Mouse (Mus musculus) intestine, embryonic 15.5 days (tissue): Measurements from ENCODE around the gene B3glct. TPM values are rescaled to one million over a fixed set of nuclear protein-coding genes. Genes with fewer than 3 reads are reported as not detected.

Experiments
- ATAC-seq: fragments of 200-750 bp; cut with Nextera tagmentation; 2 replicates; pipeline ENCODE4 v1.8.0; 2017; ENCODE audit warnings: moderate TSS enrichment, moderate library complexity
- H3K27ac ChIP-seq: fragments of 300-500 bp; sonication (generic); 2 replicates; pipeline ENCODE4 v1.5.1; 2015; ENCODE audit warnings: mild to moderate bottlenecking, inconsistent platforms
- H3K27me3 ChIP-seq: fragments of 300-500 bp; sonication (generic); replicated peaks from 2 replicates; pipeline ENCODE4 v1.6.1; 2015; ENCODE audit warnings: inconsistent platforms
- H3K36me3 ChIP-seq: fragments of 300-500 bp; sonication (generic); 2 replicates; pipeline ENCODE4 v1.6.1; 2015; ENCODE audit warnings: inconsistent platforms
- H3K4me1 ChIP-seq: fragments of 300-500 bp; sonication (generic); replicated peaks from 2 replicates; pipeline ENCODE4 v1.6.1; 2015; ENCODE audit warnings: inconsistent platforms
- H3K4me2 ChIP-seq: fragments of 300-500 bp; sonication (generic); replicated peaks from 2 replicates; pipeline ENCODE4 v1.6.1; 2015; ENCODE audit warnings: mild to moderate bottlenecking, inconsistent platforms
- H3K4me3 ChIP-seq: fragments of 300-500 bp; sonication (generic); replicated peaks from 2 replicates; pipeline ENCODE4 v1.5.1; 2015; ENCODE audit warnings: inconsistent platforms
- H3K9ac ChIP-seq: fragments of 300-500 bp; sonication (generic); 2 replicates; pipeline ENCODE4 v1.6.1; 2015; ENCODE audit warnings: inconsistent platforms
- H3K9me3 ChIP-seq: fragments of 300-500 bp; sonication (generic); 2 replicates; pipeline ENCODE4 v1.6.1; 2016; ENCODE audit warnings: inconsistent platforms
- WGBS: fragments of 180-500 bp; shearing (Covaris S2); methylation state at CpG from one replicate; pipeline ENCODE4 v1.1.7; 2015; 5-methylcytosine and 5-hydroxymethylcytosine counted together
- polyA plus RNA-seq: library from polyadenylated mRNA; unstranded; fragments of >200 nt; fragmentation: Nextera tagmentation; extraction: Ambion mirVana; gene quantifications from 2 replicates; pipeline ENCODE4 v1.2.1, GENCODE M21; 2015

B3glct gene
- polyA plus RNA-seq: 11.2 and 12.3 TPM in 2 replicates

DNA sequence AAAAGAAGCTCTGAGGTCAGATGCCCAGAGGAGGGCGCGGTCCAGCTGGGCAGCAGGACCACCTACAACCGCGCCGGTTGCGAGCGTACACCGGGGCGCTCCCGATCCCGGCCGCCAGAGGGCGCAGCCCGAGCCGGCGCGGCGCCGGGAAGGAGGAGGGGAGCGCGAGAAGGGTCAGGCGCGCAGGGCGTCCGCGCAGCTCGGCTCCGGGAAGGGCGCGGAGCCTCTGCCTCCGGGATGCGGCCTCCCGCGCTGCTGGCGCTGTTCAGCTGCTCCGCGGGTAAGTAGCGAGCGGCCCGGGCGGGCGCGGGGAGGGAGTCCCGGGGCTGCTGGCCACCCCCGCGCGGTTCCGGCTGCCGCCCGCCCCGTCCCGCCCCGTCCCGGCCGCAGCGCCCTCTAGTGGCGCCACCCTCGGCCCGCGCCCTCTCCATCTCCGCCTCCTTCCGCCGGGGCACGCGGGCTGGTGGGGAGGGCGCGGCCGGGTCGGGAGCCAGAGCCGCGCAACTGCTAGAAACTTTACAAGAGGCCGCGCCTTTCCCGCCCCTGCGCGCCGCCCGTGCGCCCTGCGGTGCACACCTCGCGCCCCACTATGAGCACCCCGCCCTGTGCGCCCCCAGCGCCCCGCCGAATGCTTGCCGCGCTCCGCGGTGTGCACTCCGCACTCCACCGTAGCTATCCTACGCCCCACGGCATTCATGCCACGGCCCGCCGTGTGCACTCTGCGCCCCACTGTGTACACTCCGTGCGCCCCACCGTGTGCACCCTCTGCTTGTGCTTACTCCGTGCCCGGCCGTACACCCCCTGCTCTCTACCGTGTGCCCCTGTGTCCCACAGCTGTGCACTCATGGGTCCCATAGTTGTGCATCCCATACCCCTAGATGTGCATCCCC lies at the start of gene B3glct:
TSS of gene B3glct (plus strand) at position 131 of the 890 bp plus-strand sequence.
- peak; percentile 99 for ATAC-seq
- peak within 1 kb of the TSS; percentile 97 for H3K4me2 ChIP-seq
- under 1% methylated on average over 65 of the region's 106 CpGs for WGBS

DNA sequence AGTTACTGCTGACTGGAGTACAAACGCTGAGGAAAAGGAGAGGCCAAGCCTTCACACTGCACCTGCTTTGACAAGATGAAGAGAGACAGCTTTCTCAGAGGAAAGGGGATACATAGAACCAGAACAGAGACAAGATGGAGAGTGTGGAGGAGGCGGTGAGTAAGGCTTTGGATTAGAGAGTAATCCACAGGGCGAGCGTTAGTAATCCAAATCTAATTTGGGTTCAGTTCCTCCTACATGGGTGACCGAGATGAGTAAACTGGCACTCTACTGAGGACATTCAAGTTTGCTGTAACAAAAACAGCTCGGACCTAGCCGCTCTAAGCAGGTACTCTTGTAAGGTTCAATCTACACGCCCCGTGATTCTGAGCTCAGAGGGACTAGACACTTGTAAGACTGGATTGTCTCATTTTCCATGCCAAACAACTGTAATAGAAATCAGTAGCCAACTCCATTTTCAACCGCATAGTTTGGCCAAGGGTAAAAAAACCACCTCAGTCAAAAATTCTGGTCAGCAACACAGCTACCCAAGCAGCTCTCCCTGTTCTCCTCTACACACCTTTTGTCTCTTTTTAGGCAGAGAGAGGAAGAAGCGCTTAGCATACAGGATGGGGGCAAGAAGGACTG lies 43.5 kb upstream of the B3glct start:
- Histone ChIP-seq H3K4me3 (peak overlapping the region; percentile 65), H3K27me3 (no peaks in the 10 kb centered on the region), H3K27ac (no peak overlapping the region), H3K4me2 (peak overlapping the region; percentile 63), H3K36me3 (peaks cover 16% of the 10 kb centered on the region; the same call in 1 of the 2 replicates), H3K9me3 (no peaks in the 10 kb centered on the region), H3K4me1 (peaks cover 8% of the 10 kb centered on the region; the same call in 1 of the 2 replicates), H3K9ac (peak overlapping the region; percentile 58)
- WGBS: 47% methylated on average over 11 of the region's 11 CpGs
- ATAC-seq: no peak

More for the DNA sequence above, at the start of gene B3glct:
- peak within 1 kb of the TSS; percentile 88 for H3K27ac ChIP-seq
- peaks cover 9% of the 10 kb centered on the region for H3K4me1 ChIP-seq
- H3K36me3 ChIP-seq: no peaks in the 10 kb centered on the region
- H3K9me3 ChIP-seq: no peaks in the 10 kb centered on the region
- peak within 1 kb of the TSS; percentile 83 for H3K4me3 ChIP-seq
- peak within 1 kb of the TSS; percentile 89 for H3K9ac ChIP-seq
- H3K27me3 ChIP-seq: no peaks in the 10 kb centered on the region

DNA sequence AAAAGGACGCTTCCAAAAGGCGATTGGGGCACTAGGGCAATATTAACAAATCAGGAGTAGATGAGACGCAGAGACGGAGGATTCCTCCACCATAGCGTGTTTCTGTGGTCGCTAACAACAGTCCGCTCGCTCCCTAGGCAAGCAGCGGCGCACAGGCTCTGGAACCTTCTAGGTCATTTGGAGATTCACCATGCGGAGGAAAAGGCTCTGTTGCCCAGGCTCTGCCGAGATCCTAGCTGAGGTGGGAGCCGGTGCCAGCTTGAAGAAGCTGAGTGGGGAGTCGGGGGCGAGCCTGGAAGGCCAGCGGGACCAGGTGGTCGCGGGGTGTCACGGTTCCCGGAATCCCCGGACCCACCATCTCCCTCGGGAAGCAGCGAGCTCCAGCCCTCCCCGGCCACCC lies 42.5 kb upstream of the B3glct start:
- Histone ChIP-seq H3K4me3 (peak overlapping the region; percentile 65), H3K4me2 (peak overlapping the region; percentile 63), H3K4me1 (peaks cover 8% of the 10 kb centered on the region; the same call in 1 of the 2 replicates), H3K9ac (peak overlapping the region; percentile 58), H3K27me3 (no peaks in the 10 kb centered on the region), H3K36me3 (peaks cover 11% of the 10 kb centered on the region; the same call in 1 of the 2 replicates), H3K27ac (peak overlapping the region; percentile 91), H3K9me3 (no peaks in the 10 kb centered on the region)
- under 1% methylated on average over 24 of the region's 24 CpGs for WGBS
- ATAC-seq: peak; percentile 5

DNA sequence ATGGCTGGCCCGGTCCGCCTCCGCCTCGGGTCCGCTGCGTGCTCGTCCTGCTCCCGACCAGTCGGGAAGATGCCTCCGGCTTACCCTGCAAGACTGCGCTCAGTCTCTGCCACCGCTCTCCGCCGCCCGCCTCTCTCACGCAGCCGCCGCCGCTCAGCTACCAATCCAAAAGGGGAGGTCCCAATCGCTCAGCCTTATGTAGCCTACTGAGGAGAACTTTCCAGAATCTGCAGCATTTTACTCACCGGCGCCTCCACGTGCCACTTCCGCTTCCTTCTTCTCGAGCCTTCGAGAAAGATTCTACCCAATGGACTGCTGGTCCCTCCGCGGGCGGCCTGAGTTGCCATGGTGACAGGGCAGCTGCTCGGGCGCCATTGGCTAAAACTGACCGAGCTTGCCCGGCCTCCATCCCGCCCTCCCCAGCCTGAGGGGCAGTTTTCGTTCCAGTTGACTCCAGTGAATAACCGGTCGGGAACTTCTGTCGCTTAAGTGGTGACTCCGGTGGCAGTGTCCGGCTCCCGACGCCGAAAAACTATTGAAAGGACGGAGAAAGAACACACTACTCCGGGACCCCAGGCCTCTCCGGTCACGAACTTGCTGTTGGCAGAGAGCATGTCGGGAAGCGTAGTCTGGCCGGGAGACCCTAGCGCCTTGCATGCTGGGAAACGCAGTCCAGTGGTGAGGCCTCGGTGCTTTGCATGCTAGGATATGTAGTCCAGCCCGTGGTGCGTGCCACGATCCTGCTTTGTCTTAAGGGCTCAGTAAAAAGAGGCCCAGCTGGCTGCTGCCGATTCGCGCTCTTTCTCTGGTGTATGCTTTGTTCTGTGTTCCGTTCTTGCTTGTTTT lies 41.7 kb upstream of the B3glct start, which contains the start of gene Hsph1:
TSS of gene Hsph1 (minus strand) at position 302 of the 846 bp plus-strand sequence.
- under 1% methylated on average over 60 of the region's 60 CpGs for WGBS
- no peaks in the 10 kb centered on the region for H3K27me3 ChIP-seq
- peaks cover 5% of the 10 kb centered on the region; the same call in 1 of the 2 replicates for H3K36me3 ChIP-seq
- H3K27ac ChIP-seq: peak within 1 kb of the TSS; percentile 91
- H3K4me1 ChIP-seq: peaks cover 8% of the 10 kb centered on the region; the same call in 1 of the 2 replicates
- peak within 1 kb of the TSS; percentile 65 for H3K4me3 ChIP-seq
- H3K4me2 ChIP-seq: peak within 1 kb of the TSS; percentile 63
- H3K9me3 ChIP-seq: no peaks in the 10 kb centered on the region
- peak; percentile 99 for ATAC-seq
- H3K9ac ChIP-seq: peak within 1 kb of the TSS; percentile 58

DNA sequence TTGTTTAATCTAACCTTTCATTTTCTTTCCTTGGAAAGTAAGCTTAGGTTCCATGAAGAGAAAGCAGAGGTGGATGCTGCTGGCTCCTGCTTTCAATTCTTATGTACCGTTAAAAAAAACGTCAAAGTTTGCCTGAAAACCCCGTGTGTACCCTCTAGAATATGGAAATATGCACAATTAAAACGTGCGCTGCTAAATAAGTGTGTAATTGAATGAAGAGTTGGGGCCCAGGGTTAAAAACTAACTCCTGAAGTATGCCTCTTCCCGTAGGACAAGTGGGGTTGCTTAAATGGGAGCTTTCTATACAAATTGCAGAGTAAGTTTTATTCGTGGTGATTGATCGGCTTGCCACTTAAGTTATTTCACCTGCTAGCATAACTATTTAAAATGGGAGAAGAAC lies 40.7 kb upstream of the B3glct start:
- no peak for ATAC-seq
- H3K36me3 ChIP-seq: peaks cover 1% of the 10 kb centered on the region; the same call in 1 of the 2 replicates
- H3K4me1 ChIP-seq: peaks cover 8% of the 10 kb centered on the region; the same call in 1 of the 2 replicates
- no peaks in the 10 kb centered on the region for H3K9me3 ChIP-seq
- no peak overlapping the region for H3K4me3 ChIP-seq
- H3K4me2 ChIP-seq: peak overlapping the region; percentile 63
- H3K27me3 ChIP-seq: no peaks in the 10 kb centered on the region
- 55% methylated on average over 8 of the region's 8 CpGs for WGBS
- H3K27ac ChIP-seq: no peak overlapping the region
- H3K9ac ChIP-seq: no peak overlapping the region

DNA sequence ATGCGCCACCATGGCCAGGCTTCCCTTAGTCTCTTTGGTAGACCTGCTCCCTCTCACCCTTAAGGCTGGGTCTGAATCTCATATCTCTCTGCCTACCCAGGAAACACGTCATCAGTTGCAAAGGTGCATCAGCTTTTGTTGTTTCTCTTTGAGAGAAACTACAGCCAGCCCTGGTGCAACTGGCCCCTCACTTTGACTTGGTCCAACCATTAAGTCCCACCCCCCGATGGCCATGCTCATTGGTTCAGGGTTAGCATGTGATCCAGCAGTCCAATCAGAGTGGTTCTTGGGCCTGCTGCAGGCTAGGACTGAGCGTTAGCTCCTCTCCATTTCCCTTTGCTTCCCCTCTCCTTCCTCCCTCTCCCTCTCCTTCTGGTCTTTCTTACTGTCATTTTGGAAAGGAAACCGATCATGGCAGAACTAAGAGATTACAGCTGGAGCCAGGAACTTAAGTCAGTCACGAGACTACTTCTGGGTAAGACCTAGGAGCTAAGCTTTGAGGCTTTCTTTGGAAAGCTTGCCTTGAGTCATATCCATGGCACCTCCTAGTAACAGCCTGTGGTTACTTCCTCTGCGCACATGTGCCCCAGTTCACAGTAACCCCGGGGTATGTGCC lies 36.6 kb upstream of the B3glct start:
- H3K4me2 ChIP-seq: no peak overlapping the region
- no peaks in the 10 kb centered on the region for H3K9me3 ChIP-seq
- H3K27me3 ChIP-seq: no peaks in the 10 kb centered on the region
- H3K9ac ChIP-seq: no peak overlapping the region
- no peak for ATAC-seq
- no peaks in the 10 kb centered on the region for H3K36me3 ChIP-seq
- no peak overlapping the region for H3K27ac ChIP-seq
- 79% methylated on average over 8 of the region's 8 CpGs for WGBS
- H3K4me1 ChIP-seq: no peaks in the 10 kb centered on the region
- H3K4me3 ChIP-seq: no peak overlapping the region

DNA sequence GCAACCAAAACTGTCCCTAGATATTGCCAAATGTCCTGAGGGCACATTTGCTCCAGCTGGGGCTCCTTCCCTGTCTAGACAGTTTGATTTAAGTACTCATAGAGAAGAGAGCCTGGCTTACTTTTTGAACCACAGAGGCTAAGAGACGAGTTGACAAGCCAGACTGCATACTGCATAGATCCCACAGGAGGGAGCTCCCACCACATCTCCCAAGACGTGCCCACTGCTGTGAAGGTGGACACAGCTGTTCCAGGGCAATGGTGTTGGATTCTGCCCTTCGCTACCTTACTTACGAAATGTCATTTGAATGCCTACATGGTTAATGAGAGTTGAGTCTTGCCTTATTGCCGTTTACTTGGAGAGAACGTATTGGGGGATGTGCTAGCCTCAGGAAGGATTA lies 35.7 kb upstream of the B3glct start:
- Histone ChIP-seq H3K27me3 (no peaks in the 10 kb centered on the region), H3K27ac (no peak overlapping the region), H3K36me3 (no peaks in the 10 kb centered on the region), H3K9ac (no peak overlapping the region), H3K4me1 (no peaks in the 10 kb centered on the region), H3K9me3 (no peaks in the 10 kb centered on the region), H3K4me3 (no peak overlapping the region), H3K4me2 (no peak overlapping the region)
- peak; percentile 58; the same call in 1 of the 2 replicates for ATAC-seq
- 52% methylated on average over 6 of the region's 6 CpGs for WGBS

DNA sequence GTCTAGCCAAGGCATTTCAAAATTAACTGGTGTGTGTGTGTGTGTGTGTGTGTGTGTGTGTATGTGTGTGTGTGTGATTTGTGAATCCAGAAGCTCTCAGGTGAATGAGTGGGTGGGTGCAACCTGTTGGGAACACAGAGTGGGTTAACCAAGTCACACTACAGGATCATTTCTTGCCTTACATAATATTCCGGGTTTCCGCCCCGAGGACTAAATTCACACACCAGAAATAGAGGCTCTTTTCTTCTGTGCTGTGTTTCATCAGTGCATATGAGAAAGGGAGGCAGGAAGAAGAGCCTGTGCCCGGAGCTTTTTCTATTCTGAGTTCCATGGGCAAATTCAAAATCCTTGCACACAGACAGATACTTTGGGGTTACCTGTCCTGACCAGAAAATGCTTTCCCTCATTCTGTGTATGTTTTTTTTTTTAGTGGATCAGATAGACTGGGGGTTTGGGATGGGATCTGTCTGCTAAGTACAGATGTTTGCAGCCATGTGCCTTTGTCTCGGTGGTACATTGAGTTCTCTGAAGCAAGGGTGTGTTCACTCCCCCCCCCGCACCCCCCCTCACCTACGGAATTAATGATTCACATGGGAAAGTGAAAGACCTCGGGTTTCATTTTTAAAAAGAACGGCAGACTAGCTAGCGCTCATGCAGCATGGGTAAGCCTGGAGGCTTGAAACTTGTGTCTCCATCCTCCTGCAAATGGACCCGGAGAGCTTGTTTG lies 35.1 kb upstream of the B3glct start:
- H3K9ac ChIP-seq: no peak overlapping the region
- H3K9me3 ChIP-seq: no peaks in the 10 kb centered on the region
- H3K27ac ChIP-seq: no peak overlapping the region
- no peaks in the 10 kb centered on the region for H3K27me3 ChIP-seq
- no peaks in the 10 kb centered on the region for H3K4me1 ChIP-seq
- no peak overlapping the region for H3K4me3 ChIP-seq
- ATAC-seq: no peak
- no peaks in the 10 kb centered on the region for H3K36me3 ChIP-seq
- WGBS: 73% methylated on average over 11 of the region's 11 CpGs
- H3K4me2 ChIP-seq: no peak overlapping the region

DNA sequence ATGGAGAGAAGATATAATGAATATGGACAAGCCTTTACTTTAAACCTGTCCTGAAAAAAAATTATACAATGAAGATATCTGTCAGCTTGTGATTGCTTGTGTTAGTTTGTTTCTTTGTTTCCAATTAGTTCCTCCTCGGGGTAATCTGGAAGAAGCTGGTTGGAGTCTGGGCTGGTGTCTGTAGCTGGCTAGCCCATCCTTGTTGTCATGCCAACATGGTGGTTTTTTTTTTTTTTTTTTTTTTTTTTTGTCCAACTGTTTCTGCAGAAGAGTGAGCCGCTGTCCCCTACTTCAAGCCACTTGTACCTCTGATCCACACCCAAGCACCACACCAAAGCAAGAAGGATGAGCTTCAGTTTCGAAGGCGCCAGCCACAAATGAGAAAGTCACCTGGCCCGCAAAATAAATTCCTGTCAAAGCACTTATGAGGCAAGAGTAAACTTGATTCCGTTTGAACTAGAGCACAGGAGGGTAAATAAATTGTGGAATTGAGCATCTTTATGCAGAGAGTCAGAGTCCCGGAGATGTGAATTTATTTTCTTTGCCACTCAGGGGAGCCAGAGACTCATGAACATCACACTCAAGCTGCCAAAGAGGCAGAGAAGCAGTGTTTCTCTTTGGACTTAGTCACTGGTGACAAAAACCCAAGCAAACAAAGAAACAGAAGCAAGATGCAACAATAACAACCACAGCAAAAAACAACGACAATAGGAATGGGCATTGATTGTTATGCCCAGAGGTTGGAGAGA lies 30.5 kb upstream of the B3glct start:
- no peak overlapping the region for H3K27ac ChIP-seq
- ATAC-seq: no peak
- H3K36me3 ChIP-seq: no peaks in the 10 kb centered on the region
- H3K4me3 ChIP-seq: no peak overlapping the region
- H3K9ac ChIP-seq: no peak overlapping the region
- H3K4me1 ChIP-seq: peaks cover 2% of the 10 kb centered on the region; the same call in 1 of the 2 replicates
- WGBS: 63% methylated on average over 8 of the region's 8 CpGs
- H3K27me3 ChIP-seq: no peaks in the 10 kb centered on the region
- no peak overlapping the region for H3K4me2 ChIP-seq
- no peaks in the 10 kb centered on the region for H3K9me3 ChIP-seq

DNA sequence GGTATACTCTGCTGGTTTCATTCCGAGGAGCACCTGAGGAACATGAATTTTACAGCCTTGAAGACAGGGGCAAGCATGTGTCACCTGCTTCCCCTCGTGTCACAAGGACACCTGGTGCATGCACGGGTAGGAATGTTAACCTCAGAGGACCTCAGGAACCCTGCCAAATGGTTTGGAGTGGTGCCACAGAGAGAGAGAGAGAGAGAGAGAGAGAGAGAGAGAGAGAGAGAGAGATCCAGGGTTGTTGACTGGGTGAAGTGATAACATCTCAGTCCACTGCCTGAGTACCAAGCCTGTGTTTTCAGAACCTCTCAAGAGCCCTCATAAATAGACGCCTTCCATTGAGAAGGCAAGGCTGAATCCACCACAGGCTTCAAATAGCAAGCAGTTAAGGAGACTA lies 29.8 kb upstream of the B3glct start:
- Histone ChIP-seq H3K9me3 (no peaks in the 10 kb centered on the region), H3K4me1 (peaks cover 2% of the 10 kb centered on the region; the same call in 1 of the 2 replicates), H3K9ac (no peak overlapping the region), H3K36me3 (no peaks in the 10 kb centered on the region), H3K27ac (no peak overlapping the region), H3K27me3 (no peaks in the 10 kb centered on the region), H3K4me3 (no peak overlapping the region), H3K4me2 (no peak overlapping the region)
- ATAC-seq: no peak
- WGBS: 53% methylated on average over 4 of the region's 4 CpGs
